Mouse (Mus musculus) frontal cortex, postnatal 25 days (tissue): Measurements from ENCODE around the gene Osbpl8.
"Not testable (repeated sequence)": the region's sequence is repeated elsewhere in the genome, so short reads cannot be mapped to it uniquely, and the experiment has no call there.

ENCODE experiments used
- DNase-seq, 2 experiments: peaks; one replicate each; pipeline ENCODE4 v3.0.0; 2022; ENCODE audit warnings: low spot score in 2 of 2

Osbpl8 gene

DNA sequence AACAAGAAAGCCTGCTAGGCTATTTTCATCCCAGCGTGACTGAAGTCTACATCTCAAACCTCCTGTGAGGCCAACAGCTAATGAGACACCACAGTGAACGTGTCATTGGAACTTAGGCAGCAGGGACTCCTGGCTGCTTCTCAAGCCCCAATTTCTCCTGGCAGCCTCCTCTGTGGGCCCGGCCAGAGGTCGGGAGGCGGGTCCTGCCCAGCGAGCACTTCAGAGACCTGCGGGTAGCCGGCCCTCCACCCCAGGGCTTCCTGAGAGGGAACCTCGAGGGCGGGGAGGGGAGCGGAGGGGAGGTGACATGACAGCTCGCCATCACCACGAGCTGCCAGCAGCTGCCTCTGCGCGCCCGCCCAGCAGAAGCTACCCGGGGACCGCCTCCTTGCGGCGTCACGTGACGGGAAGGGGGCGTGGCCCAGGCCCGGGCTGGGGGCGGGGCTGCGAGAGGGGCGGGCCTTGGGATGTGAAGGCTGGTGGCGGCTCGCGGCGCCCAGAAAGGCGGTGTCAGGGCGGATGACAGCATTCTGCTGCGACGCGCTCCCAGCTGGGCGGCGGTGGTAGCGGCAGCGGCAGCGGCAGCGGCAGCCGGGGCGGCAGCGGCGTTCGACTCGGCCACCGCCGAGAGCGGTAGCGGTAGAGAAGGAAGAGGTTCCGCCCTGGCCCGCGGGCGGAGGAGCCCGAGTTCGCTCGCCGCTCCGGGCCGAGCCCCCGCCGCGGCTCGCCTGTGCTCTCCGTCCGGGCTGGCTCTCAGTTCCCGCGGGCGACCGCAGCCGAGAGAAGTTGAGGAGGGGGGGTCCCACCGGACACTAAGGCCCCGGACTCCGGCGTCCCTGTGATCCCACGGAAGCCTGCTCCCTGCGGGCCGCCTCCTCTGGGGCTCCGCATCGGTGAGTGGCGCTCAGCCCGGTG is at the start of gene Osbpl8:
Osbpl8 (plus strand) TSS at position 449 of the 915 bp plus-strand sequence.
- peak; percentile 98 to 99 for DNase-seq

DNA sequence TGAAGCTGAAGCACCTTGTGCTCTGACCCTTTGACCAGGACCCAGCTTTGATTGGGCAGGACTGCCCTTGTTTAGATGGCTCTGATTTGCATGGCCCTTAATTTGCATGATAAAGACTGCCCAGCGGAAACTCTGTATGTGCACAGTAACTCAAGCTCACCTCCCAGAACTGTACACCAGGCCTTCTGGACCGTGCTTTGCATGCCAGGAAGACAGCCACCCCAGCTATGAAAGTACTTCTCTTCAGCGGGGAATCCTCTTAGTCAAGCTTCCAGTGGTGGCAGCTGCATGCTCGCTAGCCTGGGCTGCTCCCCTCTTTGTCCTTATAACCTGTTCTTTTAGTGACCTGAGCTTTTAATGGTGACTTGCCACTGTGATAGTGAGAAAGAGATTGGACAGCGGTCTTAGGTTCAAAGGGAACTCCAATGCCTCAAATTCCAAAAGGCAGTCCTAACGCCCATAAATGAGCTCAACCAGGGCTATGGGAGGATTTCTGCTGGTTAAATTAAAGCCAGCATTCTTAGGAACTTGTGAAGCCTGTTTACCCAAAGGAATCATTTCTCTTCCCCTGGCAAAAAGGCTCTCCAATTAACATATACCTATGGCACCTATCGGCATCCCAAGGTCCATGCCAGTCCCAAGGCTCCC is 47.2 kb upstream of the Osbpl8 start:
- DNase-seq, result no peak

DNA sequence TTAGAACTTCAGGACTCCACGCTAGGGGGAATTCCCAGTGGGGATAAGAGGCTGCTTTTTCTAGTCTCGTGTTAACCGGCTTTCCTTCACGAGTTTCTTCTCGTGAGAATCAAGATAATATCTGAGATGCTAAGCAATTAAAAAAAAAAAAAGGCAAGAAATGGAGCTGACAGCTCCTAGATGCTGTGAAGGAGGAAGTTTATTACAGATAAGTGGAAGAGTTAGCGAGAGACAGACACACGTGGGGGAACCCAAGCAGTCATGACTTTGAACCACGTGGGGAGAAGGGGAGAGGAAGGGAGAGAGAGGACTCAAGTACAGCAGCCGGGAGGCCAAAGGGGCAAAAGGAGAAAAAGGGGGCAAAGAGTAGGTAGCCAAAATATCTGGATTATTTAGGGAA is 46.3 kb upstream of the Osbpl8 start:
- no peak for DNase-seq

DNA sequence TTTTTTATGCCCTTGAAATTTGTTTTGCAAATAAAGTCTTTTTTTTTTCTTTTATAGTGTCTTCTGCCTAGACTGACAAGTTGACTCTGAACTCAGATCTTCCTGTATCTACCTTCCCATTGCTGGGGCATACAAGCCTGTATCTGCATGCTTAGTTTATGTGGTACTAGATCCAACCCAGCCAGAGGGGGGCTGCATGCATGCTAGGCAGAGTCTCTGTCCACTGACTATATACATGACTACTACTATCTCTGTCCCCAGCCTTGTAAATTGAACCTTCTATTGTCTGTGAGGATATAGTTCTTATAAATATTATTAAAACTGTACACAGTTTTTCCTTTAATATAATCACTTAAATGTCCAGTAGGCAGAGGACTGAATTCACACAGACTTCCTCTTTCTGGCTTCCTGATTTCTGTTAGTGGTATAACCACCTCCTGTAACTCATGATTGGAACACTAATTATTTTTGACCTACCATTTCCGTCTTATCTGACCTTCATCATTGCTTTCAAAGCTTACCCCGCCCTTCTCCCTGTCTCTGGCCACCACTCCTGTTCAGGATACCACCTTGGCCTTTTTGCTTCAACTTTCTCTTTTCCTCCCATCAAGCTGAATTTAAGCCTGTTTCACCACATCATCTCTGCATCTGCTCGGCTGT is 45.4 kb upstream of the Osbpl8 start:
- no peak for DNase-seq

DNA sequence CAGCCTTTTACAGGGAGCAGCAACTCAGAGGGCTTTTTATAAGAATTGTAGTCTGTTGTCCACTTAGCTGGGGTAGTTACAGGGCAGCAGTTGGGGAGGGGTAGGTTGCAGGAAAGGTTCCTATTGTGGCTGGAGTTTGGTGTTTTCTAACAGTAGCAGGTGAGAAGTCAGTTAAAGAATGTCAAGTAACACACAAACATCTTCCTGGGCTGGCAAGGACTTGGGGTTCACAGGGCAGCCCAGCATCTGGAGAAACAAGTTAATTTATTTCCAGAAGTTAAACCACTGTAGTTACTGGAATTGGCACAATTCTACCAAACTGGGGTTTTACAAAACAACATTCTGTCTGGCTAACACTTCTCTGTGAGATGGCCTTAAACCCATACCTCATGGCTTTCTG is 44.8 kb upstream of the Osbpl8 start:
- no peak for DNase-seq

DNA sequence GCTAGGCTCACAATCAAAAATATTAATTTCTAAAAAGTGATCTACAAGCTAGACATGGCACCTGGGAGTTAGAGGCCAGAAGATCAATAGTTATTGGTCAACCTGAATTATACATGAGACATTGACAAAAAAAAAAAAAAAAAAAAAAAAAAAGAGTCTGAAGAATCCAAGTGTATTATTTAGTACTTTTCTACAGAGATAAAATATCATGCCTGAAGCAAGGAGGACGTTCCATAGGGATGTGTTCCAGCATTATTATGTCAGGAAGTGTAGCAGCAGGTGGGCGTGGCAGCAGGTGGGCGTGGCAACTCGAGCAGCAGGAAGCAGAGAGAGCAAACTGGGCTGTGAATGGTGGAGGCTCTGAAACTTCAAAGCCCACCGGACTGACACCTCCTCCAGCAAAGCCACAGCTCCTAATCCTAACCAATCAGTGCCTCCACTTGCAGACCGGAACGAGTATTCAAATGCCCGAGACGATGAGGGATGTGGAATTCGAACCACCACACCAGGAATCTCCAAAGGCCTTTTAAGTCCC is 41.6 kb upstream of the Osbpl8 start:
- DNase-seq, result no peak

DNA sequence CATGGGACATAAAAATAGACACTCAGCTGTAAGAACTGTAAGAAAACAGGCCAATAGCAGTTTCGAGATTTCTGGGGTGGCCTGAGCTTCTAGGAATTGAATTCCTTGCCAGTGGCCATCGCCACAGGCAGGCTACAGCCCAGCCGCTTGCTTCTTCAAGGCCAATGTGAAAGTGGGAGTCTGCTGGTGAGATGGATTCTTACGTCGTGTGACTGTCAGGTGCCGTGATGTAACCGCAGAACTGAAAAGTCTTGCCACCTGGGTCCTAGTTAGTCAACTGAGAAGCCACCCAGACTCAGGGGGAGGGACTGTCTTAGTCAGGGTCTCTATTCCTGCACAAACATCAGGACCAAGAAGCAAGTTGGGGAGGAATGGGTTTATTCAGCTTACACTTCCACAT is 40.4 kb upstream of the Osbpl8 start:
- DNase-seq, result no peak

DNA sequence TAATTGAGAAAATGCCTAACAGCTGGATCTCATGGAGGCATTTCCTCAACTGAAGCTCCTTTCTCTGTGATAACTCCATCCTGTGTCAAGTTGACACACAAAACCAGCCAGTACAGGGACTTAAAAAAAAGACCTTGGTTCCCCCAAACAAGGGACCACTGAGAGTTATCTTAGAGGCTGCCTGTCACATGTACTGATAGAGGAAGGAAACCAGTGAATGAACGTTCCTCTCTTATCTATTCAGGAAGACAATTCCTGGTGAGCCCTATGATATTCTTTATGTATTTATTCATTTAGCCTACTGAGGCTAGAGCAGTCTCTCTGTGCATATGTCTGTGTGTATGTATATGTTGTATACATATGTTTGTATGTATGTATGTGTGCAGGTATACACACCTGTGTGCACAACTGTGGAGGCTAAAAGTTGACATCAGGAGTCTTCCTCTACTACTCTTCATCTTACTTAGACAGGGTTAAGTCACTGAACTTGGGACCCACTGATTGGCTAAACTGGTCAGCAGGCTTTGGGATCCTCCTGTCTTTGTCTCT is 39.7 kb upstream of the Osbpl8 start:
- no peak for DNase-seq

DNA sequence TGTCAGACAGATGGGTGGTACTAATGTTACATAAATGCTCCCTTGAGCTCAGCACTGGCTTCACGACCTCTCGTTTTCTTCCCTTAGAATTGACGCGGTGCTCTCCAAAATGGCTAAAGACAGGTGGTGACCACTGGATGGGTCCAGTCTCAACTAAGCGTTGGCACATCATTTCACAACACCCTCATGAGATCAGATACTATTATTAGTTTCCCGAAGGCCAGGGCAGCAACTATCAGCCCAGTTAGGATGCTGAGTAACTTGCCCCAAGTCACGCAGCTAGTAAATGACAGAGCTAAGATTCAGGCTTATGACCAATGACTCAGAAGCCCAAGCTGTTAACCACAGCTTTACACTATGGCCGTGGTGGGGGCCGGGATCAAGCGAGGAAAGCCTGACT is 37.2 kb upstream of the Osbpl8 start:
- DNase-seq, result no peak

DNA sequence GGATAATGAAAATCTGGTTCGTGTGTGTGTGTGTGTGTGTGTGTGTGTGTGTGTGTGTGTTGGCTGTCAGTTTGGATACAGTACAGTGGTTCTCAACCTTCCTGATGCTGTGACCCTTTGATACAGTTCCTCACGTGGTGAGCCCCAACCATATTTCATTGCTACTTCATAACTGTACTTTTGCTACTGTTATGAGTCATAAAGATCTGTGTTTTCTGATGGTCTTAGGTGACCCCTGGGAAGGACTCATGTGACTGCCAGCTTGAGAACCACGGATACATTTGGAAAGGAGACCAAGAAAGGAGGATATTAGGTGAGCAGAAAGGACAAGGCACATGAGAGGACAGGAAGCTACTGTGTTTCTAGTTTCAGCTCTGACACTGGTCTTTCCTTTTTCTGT is 36.1 kb upstream of the Osbpl8 start:
- DNase-seq, result no peak

DNA sequence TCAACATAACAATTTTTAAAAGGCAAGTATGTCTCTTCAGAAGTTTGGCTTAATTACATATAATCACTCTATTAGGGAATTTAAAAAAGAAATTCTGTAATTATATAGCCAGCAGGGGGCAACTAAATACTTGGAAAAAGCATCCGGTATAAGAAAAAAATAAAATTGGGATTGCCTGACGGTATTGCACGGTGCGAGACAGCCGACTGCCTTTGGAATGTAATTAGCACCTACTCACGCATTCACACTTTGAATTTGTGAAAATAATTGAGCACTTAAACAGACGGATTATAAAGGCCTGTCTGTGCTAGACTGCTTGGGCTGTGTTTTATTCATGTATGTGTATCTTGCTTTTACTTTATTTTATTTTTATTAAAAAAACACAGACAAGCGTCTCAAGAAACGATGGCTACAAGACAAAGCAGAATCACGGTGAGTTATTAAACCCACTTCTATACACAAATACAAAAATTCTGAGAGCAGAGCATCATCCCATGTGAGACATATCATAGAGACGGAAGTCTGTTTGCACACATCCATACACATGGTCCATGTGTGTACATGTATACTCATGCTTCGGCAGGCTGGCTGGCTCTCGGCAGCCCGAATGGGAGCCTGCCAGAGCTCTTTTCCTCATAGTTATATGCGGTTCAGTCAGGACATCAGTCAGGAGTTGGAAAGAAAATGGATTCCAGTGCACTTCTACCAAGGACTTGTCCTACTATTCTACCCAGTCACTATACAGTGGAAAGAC is 34.5 kb upstream of the Osbpl8 start:
- DNase-seq, result no peak

DNA sequence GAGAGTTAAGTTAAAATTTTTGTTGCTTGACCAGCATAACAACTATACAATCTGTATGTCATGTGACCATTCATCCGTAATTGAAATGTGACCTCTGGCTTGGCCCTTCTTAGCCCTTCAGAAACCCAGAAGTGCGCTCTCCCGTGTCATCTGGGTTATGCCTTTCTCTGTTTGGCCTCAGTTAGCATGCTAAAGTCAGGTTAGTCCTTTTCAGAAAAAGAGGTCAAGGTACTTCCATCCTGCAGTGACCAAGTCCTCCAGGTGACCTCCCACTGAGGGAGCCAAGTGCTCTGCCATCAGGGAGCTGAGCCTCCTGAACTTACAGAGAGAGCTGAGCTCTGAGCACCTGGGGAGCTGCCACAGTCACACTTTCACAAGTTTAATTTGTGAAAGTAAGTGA is 33.7 kb upstream of the Osbpl8 start:
- no peak for DNase-seq

DNA sequence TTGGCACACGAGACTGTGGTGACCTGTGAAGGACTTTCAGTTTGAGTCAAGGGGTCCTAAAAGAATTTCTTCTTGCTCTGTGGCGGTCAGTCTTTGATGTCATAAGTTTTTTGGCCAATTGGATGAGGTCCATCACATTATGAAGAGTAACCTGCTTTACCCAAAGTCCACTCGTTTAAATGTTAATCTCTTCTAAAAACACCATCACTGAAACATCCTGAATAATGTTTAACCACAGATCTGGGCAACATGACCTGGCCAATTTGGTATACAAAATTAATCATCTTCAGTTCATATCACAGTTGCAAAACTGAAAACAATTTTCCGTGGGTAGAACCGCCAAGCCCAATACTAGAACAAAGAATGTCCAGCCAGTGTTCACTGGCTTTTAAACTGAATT is 31.3 kb upstream of the Osbpl8 start:
- no peak for DNase-seq

DNA sequence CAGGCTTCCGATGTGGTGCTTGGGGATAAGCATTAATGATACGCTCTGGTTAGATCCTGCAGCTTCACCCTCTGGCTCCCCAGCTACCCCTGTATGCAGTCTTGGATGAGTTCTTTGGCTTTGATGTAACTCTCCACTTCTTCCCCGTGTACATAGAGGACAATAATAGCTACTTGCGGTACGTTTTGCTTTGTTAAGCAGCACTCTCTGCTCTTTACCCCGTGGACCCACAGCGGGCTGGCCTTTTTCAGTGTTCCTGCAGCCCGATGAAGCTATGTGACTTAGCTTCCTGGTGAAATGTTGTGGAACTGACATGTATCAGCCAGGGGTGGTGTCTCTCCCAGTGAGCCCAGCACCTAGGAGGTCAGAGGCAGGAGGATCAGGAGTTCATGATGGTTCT is 30.6 kb upstream of the Osbpl8 start:
- no peak for DNase-seq

DNA sequence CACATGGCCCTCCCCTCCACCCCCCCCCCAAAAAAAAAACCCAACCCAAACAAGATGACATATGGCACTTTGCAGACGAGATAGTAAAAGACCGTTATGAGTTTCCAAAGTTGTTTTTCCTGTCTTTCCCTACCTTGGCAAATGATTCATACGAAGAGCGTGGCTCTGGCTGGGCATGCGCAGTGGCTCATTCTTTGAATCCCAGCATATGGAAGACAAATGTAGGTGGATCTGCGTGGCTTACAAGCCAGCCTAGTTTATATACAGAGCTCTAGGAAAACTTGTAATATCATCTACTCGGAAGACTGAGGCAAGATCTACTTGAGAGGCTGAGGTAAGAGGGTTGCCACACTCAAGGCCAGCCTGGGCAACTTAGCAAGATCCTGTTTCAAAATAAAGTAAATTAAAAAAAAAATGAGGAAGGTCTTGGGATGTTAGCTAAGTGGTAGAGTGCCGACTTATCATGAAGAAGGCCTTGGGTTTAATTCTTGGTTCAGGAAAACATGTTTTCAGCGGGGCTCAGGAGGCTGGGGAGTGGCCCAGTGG is 30.1 kb upstream of the Osbpl8 start:
- no peak for DNase-seq

DNA sequence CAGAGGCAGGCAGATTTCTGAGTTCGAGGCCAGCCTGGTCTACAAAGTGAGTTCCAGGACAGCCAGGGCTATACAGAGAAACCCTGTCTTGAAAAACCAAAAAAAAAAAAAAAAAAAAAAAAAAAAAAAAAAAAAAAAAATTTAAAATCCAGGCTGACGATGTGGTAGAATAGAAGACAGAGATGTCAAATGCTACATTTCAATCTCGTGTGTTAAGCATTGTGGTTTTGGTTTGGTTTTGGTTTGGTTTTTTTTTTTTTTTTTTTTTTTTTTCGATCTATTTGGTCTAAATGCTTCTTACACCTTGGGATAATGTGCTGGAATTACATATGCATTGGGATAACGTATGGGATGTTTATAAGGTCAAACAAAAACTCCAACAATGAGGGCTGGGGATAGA is 28.2 kb upstream of the Osbpl8 start:
- not testable (repeated sequence) for DNase-seq

DNA sequence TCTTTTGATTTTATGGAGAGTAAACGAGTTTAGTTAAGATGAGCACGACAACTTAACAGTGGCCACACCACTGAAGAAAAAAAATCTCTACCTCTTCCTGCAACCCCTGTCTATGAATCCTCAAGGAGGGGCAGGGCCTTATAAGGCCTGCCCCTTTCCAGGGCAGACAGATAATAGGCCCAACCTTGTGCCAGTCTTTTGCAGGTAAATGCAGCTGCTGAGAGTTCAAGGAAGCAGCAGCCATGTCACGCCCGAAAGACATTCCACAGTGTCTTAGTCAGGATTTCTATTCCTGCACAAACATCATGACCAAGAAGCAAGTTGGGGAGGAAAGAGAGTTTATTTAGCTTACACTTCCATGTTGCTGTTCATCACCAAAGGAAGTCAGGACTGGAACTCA is 26.6 kb upstream of the Osbpl8 start:
- DNase-seq, result no peak

DNA sequence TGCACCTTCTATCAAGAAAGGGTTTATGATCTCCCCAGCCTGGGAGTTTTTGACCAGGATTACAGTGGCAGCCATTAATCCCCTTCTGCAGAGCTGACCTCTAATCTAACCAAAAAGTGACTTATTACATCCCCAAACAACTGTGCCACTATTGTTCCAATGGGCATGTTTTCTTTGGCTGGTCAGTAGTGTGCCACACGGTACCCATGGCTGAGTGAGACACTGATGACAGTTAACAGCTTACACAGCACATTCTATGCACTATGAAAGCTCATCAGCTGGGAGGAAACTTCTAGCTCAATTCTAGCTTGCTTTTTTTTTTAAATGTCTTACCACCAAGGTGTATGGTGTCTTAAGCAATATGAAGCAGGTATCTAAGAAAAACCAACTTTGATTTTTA is 25.4 kb upstream of the Osbpl8 start:
- DNase-seq, result no peak

DNA sequence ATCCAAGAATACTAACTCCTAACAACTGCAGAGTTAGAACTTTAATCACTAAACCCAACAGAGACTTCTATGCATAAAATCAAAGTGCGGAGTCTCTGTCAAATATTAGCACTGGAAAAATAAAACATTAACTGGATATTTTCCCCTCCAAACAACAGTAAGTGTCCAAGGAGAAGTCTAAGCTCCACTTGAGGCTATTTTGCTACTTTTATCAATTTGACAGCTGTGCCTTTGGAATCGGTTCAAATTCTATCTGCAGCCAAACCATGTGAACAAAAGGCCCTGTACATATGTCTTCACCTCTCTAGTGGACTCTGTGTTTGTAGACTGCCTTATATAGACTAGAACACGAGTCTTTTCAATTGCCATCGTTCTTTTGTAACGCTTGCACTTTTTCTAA is 24.7 kb upstream of the Osbpl8 start:
- no peak for DNase-seq

DNA sequence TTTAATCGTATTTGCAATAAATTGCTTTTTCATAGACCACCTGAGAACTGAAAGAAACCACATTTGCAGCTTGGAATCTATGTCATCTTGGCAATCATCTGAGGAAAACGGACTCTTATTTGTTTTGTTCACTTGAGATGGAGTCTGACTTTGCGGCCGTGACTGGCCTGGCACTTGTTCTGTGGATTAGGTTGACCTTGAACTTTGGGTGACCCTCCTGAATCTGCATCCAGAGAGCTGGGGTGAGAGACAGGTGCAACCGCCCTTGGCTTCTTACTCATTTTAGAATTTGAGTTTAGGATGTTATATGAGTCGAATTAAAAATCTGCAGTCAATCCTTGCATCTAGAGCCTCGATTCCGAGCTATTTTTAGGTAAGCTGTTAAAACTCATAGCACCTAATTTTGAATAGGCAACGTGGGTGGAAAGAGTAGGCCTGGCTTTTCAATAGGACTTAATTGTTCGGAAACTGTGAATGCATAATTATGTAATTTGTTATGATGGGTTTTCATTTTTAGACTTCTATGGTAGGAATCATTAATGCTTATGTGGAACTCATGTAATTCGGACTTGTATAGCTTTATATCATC is 20.1 kb upstream of the Osbpl8 start:
- DNase-seq, result no peak

DNA sequence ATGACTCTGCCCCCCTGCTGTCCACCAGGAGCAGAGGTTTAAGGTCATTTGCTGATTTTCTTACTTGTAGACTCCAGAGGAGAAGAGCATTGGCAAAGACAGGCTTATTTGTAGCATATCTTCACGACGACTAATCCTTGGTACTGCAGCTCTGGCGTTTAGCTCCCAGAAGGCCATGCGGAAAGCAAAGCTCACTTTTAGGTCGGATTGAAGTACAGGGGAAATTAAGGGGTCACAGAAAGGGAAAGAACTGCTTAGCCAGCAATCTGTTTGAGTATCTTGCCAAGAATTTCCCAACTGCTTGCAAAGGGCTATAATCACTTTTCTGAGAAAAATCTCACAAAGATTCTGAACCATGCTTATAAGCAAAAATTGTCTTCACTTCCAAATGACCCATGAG is 14.8 kb upstream of the Osbpl8 start:
- DNase-seq, result no peak
